Mouse (Mus musculus) forebrain, embryonic 12.5 days (tissue): ENCODE measurements around the gene Prlr. TPM values are rescaled to one million over a fixed set of nuclear protein-coding genes. Genes with fewer than 3 reads are reported as not detected.

ENCODE experiments used
- ATAC-seq: fragments of 200-750 bp; cut with Nextera tagmentation; 2 replicates; pipeline ENCODE4 v1.8.0; 2017; ENCODE audit warnings: moderate TSS enrichment; ENCODE audit not compliant: low FRiP score
- H3K27ac ChIP-seq: fragments of 300-500 bp; sonication (generic); 2 replicates; pipeline ENCODE4 v1.5.1; 2016; ENCODE audit warnings: mild to moderate bottlenecking
- H3K27me3 ChIP-seq: fragments of 300-500 bp; sonication (generic); 2 replicates; pipeline ENCODE4 v1.6.1; 2016; ENCODE audit warnings: mild to moderate bottlenecking
- H3K36me3 ChIP-seq: fragments of 300-500 bp; sonication (generic); replicated peaks from 2 replicates; pipeline ENCODE4 v1.6.1; 2016; ENCODE audit warnings: mild to moderate bottlenecking
- H3K4me1 ChIP-seq: fragments of 300-500 bp; sonication (generic); 2 replicates; pipeline ENCODE4 v1.6.1; 2016
- H3K4me2 ChIP-seq: fragments of 300-500 bp; sonication (generic); 2 replicates; pipeline ENCODE4 v1.6.1; 2016; ENCODE audit warnings: mild to moderate bottlenecking, moderate library complexity
- H3K4me3 ChIP-seq: fragments of 300-500 bp; sonication (generic); replicated peaks from 2 replicates; pipeline ENCODE4 v1.5.1; 2016; ENCODE audit warnings: mild to moderate bottlenecking
- H3K9ac ChIP-seq: fragments of 300-500 bp; sonication (generic); 2 replicates; pipeline ENCODE4 v1.6.1; 2016; ENCODE audit warnings: mild to moderate bottlenecking
- H3K9me3 ChIP-seq: fragments of 300-500 bp; sonication (generic); 2 replicates; pipeline ENCODE4 v1.6.1; 2016
- WGBS: fragments of 180-500 bp; shearing (Covaris S2); methylation state at CpG from one replicate; pipeline ENCODE4 v1.1.7; 2016; 5-methylcytosine and 5-hydroxymethylcytosine counted together
- polyA plus RNA-seq: library from polyadenylated mRNA; unstranded; fragments of >200 nt; fragmentation: Nextera tagmentation; extraction: Ambion mirVana; gene quantifications from 2 replicates; pipeline ENCODE4 v1.2.1, GENCODE M21; 2016

Gene Prlr
- polyA plus RNA-seq, 1 experiment from 2014 or later: 0.15 TPM

- 95% methylated on average over 7 of the region's 7 CpGs for WGBS
- no peak for ATAC-seq
Measured at GRCm38 (mm10) chr15:10202504-10203302, 25.7 kb downstream of the Prlr start.

GRCm38 (mm10) chr15:10210261-10210770 is 33.3 kb downstream of the Prlr start:
- WGBS: 77% methylated on average over 4 of the region's 4 CpGs
- Histone ChIP-seq H3K4me3 (no peak overlapping the region), H3K4me2 (no peak overlapping the region), H3K4me1 (no peaks in the 10 kb centered on the region), H3K36me3 (no peaks in the 10 kb centered on the region), H3K9ac (no peak overlapping the region), H3K9me3 (no peaks in the 10 kb centered on the region), H3K27me3 (no peaks in the 10 kb centered on the region), H3K27ac (no peak overlapping the region)
- no peak for ATAC-seq

More at GRCm38 (mm10) chr15:10202504-10203302, 25.7 kb downstream of the Prlr start:
- Histone ChIP-seq H3K4me1 (no peaks in the 10 kb centered on the region), H3K36me3 (no peaks in the 10 kb centered on the region), H3K9ac (no peak overlapping the region), H3K9me3 (no peaks in the 10 kb centered on the region), H3K4me2 (no peak overlapping the region), H3K4me3 (no peak overlapping the region), H3K27ac (no peak overlapping the region), H3K27me3 (no peaks in the 10 kb centered on the region)

GRCm38 (mm10) chr15:10211992-10212391 is 35.0 kb downstream of the Prlr start:
- H3K4me1 ChIP-seq: no peaks in the 10 kb centered on the region
- H3K27ac ChIP-seq: no peak overlapping the region
- no peak overlapping the region for H3K4me2 ChIP-seq
- no peak for ATAC-seq
- no peaks in the 10 kb centered on the region for H3K9me3 ChIP-seq
- H3K36me3 ChIP-seq: no peaks in the 10 kb centered on the region
- no peaks in the 10 kb centered on the region for H3K27me3 ChIP-seq
- no peak overlapping the region for H3K4me3 ChIP-seq
- H3K9ac ChIP-seq: no peak overlapping the region

GRCm38 (mm10) chr15:10213213-10213612 is 36.2 kb downstream of the Prlr start:
- 85% methylated on average over 6 of the region's 6 CpGs for WGBS

GRCm38 (mm10) chr15:10213710-10214109 is 36.7 kb downstream of the Prlr start:
- no peaks in the 10 kb centered on the region for H3K36me3 ChIP-seq
- H3K4me3 ChIP-seq: no peak overlapping the region
- H3K9me3 ChIP-seq: no peaks in the 10 kb centered on the region
- H3K4me1 ChIP-seq: no peaks in the 10 kb centered on the region
- H3K27me3 ChIP-seq: no peaks in the 10 kb centered on the region
- ATAC-seq: no peak
- H3K27ac ChIP-seq: no peak overlapping the region
- no peak overlapping the region for H3K4me2 ChIP-seq
- no peak overlapping the region for H3K9ac ChIP-seq
- WGBS: 86% methylated on average over 3 of the region's 3 CpGs

More at GRCm38 (mm10) chr15:10213213-10213612, 36.2 kb downstream of the Prlr start:
- Histone ChIP-seq H3K9me3 (no peaks in the 10 kb centered on the region), H3K36me3 (no peaks in the 10 kb centered on the region), H3K27ac (no peak overlapping the region), H3K4me2 (no peak overlapping the region), H3K9ac (no peak overlapping the region), H3K4me3 (no peak overlapping the region), H3K27me3 (no peaks in the 10 kb centered on the region), H3K4me1 (no peaks in the 10 kb centered on the region)
- ATAC-seq: no peak

GRCm38 (mm10) chr15:10215719-10216118 is 38.7 kb downstream of the Prlr start:
- Histone ChIP-seq H3K36me3 (no peaks in the 10 kb centered on the region), H3K4me3 (no peak overlapping the region), H3K27ac (no peak overlapping the region), H3K4me2 (no peak overlapping the region), H3K4me1 (no peaks in the 10 kb centered on the region), H3K9me3 (no peaks in the 10 kb centered on the region), H3K27me3 (no peaks in the 10 kb centered on the region), H3K9ac (no peak overlapping the region)
- 88% methylated on average over 8 of the region's 8 CpGs for WGBS
- no peak for ATAC-seq

GRCm38 (mm10) chr15:10216189-10216588 is 39.2 kb downstream of the Prlr start:
- no peak for ATAC-seq

GRCm38 (mm10) chr15:10223614-10224155 is 46.6 kb downstream of the Prlr start:
- Histone ChIP-seq H3K4me1 (no peaks in the 10 kb centered on the region), H3K9me3 (no peaks in the 10 kb centered on the region), H3K27ac (no peak overlapping the region), H3K27me3 (no peaks in the 10 kb centered on the region), H3K9ac (no peak overlapping the region), H3K4me3 (no peak overlapping the region), H3K36me3 (no peaks in the 10 kb centered on the region), H3K4me2 (no peak overlapping the region)
- 82% methylated on average over 4 of the region's 4 CpGs for WGBS
- no peak for ATAC-seq

More at GRCm38 (mm10) chr15:10216189-10216588, 39.2 kb downstream of the Prlr start:
- Histone ChIP-seq H3K4me3 (no peak overlapping the region), H3K4me1 (no peaks in the 10 kb centered on the region), H3K36me3 (no peaks in the 10 kb centered on the region), H3K27me3 (no peaks in the 10 kb centered on the region), H3K9ac (no peak overlapping the region), H3K4me2 (no peak overlapping the region), H3K9me3 (no peaks in the 10 kb centered on the region), H3K27ac (no peak overlapping the region)
- 93% methylated on average over 4 of the region's 4 CpGs for WGBS

- Histone ChIP-seq H3K36me3 (no peaks in the 10 kb centered on the region), H3K4me2 (no peak overlapping the region), H3K9me3 (no peaks in the 10 kb centered on the region), H3K27me3 (no peaks in the 10 kb centered on the region), H3K27ac (no peak overlapping the region), H3K4me1 (no peaks in the 10 kb centered on the region), H3K9ac (no peak overlapping the region), H3K4me3 (no peak overlapping the region)
- 87% methylated on average over 4 of the region's 4 CpGs for WGBS
- no peak for ATAC-seq
Measured at GRCm38 (mm10) chr15:10225701-10226100, 48.7 kb downstream of the Prlr start.

- WGBS: 91% methylated on average over 2 of the region's 2 CpGs
- no peaks in the 10 kb centered on the region for H3K9me3 ChIP-seq
Measured at GRCm38 (mm10) chr15:10228636-10229035, 51.6 kb downstream of the Prlr start.

GRCm38 (mm10) chr15:10235977-10236376 is 58.9 kb downstream of the Prlr start:
- no peaks in the 10 kb centered on the region for H3K9me3 ChIP-seq
- no peak overlapping the region for H3K27ac ChIP-seq
- H3K4me2 ChIP-seq: no peak overlapping the region
- H3K4me1 ChIP-seq: no peaks in the 10 kb centered on the region
- no peaks in the 10 kb centered on the region for H3K27me3 ChIP-seq
- H3K36me3 ChIP-seq: no peaks in the 10 kb centered on the region
- no peak overlapping the region for H3K4me3 ChIP-seq
- 85% methylated on average over 5 of the region's 5 CpGs for WGBS
- no peak for ATAC-seq
- no peak overlapping the region for H3K9ac ChIP-seq

More at GRCm38 (mm10) chr15:10228636-10229035, 51.6 kb downstream of the Prlr start:
- no peaks in the 10 kb centered on the region for H3K27me3 ChIP-seq
- no peak overlapping the region for H3K9ac ChIP-seq
- no peaks in the 10 kb centered on the region for H3K4me1 ChIP-seq
- H3K36me3 ChIP-seq: no peaks in the 10 kb centered on the region
- no peak overlapping the region for H3K4me2 ChIP-seq
- no peak for ATAC-seq
- H3K27ac ChIP-seq: no peak overlapping the region
- no peak overlapping the region for H3K4me3 ChIP-seq

GRCm38 (mm10) chr15:10236812-10237211 is 59.8 kb downstream of the Prlr start:
- no peaks in the 10 kb centered on the region for H3K36me3 ChIP-seq
- no peak overlapping the region for H3K4me3 ChIP-seq
- no peak overlapping the region for H3K9ac ChIP-seq
- H3K4me1 ChIP-seq: no peaks in the 10 kb centered on the region
- H3K9me3 ChIP-seq: no peaks in the 10 kb centered on the region
- H3K4me2 ChIP-seq: no peak overlapping the region
- 87% methylated on average over 3 of the region's 3 CpGs for WGBS
- H3K27me3 ChIP-seq: no peaks in the 10 kb centered on the region
- ATAC-seq: no peak
- no peak overlapping the region for H3K27ac ChIP-seq

GRCm38 (mm10) chr15:10238454-10238853 is 61.4 kb downstream of the Prlr start:
- H3K4me1 ChIP-seq: no peaks in the 10 kb centered on the region
- no peaks in the 10 kb centered on the region for H3K36me3 ChIP-seq
- no peak for ATAC-seq
- 94% methylated on average over 8 of the region's 8 CpGs for WGBS
- no peak overlapping the region for H3K9ac ChIP-seq
- H3K27me3 ChIP-seq: no peaks in the 10 kb centered on the region
- H3K4me2 ChIP-seq: no peak overlapping the region
- no peaks in the 10 kb centered on the region for H3K9me3 ChIP-seq
- no peak overlapping the region for H3K27ac ChIP-seq
- H3K4me3 ChIP-seq: no peak overlapping the region
